Mouse (Mus musculus) granulocyte monocyte progenitor cell, adult 5-6 weeks (primary cell): ENCODE results near the gene Ap1ar. TPM values are rescaled to one million over a fixed set of nuclear protein-coding genes. Genes with fewer than 3 reads are reported as not detected.

Experiments used
- ATAC-seq: replicated peaks from 2 replicates; pipeline ENCODE4 v1.8.0; 2016; ENCODE audit warnings: mild to moderate bottlenecking, moderate TSS enrichment, inconsistent platforms; ENCODE audit not compliant: poor library complexity, severe bottlenecking
- total RNA-seq, 2 experiments: library from RNA; stranded (forward) in 1 of 2; stranded (reverse) in 1 of 2; fragments of 200-712, 200-1000 nt in 1 of 2; fragments of >200 nt in 1 of 2; fragmentation: Nextera tagmentation in 1 of 2; gene quantifications; 2 replicates each; pipeline ENCODE4 v1.2.3; 2014 to 2017

Ap1ar gene
- total RNA-seq, 2 experiments from 2014 or later: 56.0 to 57.4 TPM

DNA sequence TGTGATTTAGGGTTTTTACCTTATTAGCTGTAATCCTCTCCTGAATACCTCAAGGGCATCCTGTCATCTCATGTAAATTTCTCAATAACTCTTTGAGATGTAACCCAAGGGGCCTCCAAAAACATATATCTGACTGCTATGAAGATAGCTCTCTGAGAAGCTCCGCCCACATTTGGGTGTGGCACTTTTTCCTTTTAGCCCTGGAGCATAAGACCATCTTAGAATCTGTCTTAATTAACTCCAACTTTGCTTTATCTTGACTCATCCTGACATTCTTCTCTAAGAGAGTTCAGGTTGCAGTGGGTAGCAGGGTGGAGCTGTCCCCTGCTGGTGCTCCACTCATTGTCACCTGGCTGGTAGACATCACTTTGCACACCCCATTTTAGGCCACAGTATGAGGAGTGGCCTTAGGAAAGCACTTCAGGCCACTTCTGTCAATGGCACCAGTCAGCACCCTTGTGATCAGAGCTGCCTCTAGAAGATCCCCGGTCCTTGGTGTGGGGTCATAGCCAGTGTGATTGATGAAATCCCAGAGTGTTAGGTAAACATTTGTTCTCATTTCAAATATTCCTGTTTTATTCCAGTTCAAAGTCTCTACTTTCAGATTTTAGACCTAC is 6.1 kb upstream of the Ap1ar start:
- ATAC-seq: 0 out of 2 replicates have a peak, but pooled peaks have one; percentile 8

DNA sequence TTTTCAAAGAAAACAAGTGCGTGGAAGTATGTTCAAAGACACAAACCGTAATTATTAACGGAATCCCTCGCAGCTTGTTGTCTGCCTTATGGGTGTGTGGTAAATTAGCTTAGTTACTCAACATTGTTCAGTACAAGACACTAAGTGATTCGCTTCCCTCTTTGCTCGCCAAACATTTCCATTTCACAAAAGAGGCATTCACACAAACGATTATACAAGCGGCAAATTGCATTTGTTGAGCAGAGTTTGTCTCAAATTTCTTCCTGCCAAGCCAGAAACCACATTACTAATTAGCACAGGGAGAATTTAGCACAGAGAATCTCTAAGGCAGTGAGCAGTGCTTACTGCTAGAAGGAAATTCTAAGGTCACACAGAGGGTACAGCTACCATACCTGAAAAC is 4.6 kb upstream of the Ap1ar start:
- ATAC-seq: no peak

- no peak for ATAC-seq
Observed at GRCm38 (mm10) chr3:127837972-127838644, 785 bp upstream of the Ap1ar start.

DNA sequence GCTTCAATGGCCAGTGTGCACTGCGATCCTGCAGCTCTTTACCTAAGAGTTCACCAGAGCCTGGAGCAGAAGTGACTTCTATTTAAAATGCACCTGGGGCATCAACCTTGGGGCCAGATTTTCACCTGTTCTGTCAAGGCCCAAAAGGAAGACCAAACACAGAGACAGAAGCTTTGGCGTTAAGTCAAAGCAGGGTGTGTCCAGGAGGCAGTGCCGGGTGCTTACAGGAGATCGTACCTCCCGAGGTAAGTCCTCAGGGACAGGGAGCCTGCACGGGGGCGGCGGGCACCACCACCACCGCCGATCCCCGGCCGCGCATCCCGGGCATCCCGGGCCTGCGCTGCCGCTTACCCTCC is 547 bp downstream of the Ap1ar start:
- ATAC-seq: no peak

DNA sequence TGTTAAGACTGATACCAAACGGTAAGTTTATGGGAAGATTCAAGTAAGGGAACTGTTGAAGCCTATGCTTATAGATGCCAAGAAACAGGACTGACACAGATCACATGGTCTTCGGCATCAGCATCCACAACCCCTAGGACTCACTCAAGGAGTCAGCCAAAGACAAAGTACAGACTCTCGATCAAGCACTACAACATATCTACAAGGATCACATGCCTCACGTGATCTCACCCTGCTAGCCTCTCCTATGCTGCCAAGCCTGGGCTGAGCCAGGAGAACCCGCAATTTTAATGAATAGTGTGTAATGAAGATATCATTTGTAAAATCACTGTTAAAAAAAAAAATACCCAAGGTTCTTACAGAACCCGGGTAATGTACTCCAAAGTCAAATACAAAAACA is 1.7 kb downstream of the Ap1ar start:
- ATAC-seq: no peak

DNA sequence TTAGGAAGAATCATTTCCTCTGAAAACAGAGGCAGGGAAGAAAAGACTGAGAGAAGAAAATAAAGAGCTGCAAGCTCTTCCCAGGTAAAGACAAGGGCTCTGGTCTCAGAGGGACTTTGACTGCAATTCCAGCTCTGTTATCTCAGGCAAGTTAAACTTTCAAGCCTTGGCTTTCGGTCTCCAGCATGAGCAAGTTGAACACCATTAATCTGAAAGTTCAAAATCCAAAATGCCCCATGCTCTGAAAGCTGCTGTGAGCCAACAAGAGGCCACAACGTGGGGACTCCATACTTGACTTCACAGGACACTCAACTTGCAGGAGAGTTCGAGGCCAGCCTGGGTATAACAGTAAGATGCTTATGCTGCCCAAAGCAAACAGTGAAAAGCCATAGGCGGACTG is 3.3 kb downstream of the Ap1ar start:
- ATAC-seq: no peak

- ATAC-seq: peak; percentile 83
Observed at GRCm38 (mm10) chr3:127831079-127831478, 6.2 kb downstream of the Ap1ar start.

DNA sequence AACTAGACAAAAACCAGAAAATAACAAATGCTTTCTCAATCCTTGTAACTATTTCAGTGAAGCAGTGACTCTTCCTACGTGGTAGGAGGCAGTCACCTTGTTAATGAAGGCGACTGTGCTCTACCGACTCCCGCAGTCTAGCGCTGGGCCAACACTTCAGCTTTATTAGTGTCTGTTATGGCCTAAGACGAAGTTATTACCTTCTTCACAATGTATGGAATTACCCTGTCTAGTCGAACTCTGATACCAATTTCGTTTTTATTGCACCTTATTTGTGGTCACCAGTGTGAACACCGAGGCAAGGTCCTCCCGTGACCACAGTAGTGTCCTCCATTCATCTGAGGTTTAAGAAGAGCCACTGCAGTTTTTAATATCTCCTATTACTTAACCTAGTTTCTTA is 7.1 kb downstream of the Ap1ar start:
- ATAC-seq: no peak

DNA sequence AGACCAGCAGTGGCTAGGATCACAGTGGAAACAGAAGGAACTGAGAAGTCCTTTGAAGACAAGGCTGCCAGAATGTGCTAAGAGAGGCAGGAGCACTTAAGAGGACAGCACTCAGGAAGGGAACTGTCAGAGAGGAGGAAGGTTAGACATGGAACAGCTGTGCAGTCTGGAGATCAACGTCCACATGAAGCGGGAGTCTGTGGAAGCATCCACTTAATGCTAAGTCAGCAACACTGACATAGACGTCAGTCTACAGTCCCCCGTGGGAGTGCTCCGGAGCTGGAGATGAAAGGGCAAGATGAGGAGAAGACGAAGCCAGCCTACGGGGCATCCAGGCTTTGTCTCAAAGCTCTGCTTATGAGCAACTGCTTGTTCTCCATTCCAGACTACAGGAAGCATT is 10.2 kb downstream of the Ap1ar start:
- ATAC-seq: no peak

DNA sequence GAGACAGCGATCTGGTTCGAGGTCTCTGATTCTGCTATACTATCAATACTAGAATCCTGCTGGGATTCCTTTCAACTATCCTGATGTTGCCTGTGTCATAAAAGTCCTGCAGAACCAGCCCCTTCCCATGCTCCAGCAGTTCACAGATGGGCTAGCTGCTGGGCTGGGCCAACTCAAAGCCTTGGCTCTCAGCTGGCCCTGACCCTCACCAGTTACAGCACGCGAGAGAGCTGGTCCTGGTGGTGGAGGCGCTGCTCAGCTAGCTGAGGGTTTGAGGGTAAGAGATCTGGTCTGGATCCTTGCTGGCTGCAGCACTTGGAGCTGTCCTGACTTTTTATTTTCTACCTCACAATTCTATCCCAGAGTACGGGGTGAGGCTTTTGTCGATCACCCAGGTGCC is 10.8 kb downstream of the Ap1ar start:
- ATAC-seq: no peak

- ATAC-seq: peak; percentile 86
Observed at GRCm38 (mm10) chr3:127823886-127824863, 13.1 kb downstream of the Ap1ar start.

DNA sequence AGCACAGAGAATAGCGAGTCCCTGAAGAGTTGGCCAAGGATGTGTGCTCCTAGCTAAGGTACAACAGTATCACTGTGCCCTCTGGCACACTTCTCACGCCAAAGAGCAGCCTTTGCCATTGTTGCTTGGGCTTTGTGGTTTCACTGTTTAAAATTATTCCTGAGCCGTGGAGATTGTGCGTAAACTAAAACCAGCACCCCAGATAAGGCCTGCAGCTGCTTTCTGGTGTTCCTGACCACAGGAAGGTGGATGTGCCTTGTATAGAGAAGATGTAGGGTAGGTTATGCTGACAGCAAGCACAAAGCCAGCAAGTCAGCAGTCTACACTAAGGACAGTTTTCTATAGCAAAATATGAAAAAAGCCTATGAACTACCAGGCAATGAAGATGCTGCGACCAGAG is 16.1 kb downstream of the Ap1ar start:
- ATAC-seq: no peak

DNA sequence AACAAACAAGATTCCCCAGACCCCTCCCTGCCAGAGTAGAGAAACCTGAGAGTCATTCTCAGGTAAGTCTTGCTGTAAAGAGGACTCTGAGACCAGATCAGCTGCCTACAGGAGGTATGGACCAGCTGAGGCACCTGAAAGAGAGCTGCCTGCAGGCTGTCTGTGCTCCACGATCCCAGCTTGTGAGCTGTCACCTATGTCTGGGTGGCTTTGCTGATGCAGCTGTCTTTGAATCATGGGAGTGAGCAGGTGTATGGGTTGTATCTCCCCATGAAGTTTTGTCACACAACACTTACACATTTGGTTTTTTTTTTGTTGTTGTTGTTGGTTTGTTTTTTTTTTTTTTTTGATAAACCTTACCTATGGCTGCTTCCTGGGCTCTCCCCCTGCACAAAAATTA is 16.9 kb downstream of the Ap1ar start:
- no peak for ATAC-seq

DNA sequence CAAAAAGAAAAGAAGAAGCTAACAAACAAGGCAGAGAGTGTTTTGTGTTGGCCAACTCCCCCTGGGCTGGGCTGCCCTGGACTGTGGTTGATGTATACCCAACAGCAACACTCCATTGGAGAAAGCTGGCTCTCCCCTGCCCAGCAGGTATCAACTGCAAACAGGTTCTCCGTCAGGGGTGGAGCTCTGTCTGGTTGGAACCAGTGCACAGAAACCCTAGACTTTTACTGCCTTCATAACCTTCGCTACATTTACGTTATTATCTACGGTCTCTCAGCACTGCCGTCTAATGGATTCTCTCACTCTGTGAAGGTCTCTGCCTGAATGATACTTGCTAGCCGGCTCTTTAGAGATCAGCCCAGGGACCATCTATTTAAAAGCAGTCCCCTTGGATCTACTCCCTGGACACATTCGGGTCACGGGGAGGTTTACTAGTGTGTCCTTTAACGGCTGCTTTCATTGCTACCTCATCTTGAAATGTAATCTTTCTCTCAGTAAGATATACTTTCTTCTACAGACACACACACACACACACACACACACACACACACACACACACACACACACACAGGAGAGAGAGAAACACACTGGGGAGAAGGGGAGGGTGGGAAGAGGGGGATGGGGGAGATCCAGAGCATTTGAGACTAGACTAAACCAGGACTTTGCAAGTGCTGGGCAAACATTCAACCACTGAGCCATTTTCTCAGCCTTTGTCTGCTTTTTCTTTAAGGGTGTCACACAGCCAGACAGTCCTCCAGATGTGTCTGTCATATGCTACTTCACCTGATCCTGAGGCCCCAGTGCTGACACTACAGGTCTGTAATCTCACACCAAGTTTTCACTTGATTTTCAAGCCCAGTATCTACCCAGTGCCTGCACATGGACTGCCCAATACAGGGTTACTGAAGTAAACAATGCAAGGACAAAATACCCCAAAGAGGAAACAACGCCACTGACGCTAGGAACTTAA is 18.3 kb downstream of the Ap1ar start:
- no peak for ATAC-seq

DNA sequence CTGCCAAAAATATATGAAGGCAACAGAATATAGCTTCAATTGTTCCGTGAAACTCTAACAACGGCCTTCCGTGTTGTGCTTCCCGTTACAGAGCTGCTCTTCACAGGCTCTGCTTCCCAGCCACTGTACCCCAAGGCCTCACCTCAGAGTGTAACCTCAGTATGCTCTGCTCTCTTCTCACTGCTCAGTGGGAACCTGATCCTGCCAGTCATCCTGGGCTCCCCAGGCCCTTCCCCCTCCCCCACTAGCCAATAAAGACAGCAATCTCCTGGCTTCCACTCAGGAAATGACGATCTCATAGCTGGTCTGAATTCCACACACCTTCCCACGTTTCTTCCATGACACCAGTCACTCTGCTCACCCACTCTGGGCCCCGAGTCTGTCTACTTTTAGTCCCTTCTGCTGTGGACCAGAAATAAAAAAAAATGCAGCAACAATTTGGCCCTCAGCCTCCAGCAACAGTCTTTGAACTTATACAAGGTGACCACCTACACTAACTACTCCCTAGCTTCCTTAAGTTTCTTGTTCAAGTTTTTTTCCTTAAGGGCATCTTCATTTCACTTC is 20.1 kb downstream of the Ap1ar start:
- ATAC-seq: no peak

GRCm38 (mm10) chr3:127809103-127809502 is 28.2 kb downstream of the Ap1ar start:
- ATAC-seq: no peak

GRCm38 (mm10) chr3:127807846-127808245 is 29.5 kb downstream of the Ap1ar start:
- no peak for ATAC-seq

- ATAC-seq: no peak
Observed at GRCm38 (mm10) chr3:127805991-127806390, 31.3 kb downstream of the Ap1ar start.

DNA sequence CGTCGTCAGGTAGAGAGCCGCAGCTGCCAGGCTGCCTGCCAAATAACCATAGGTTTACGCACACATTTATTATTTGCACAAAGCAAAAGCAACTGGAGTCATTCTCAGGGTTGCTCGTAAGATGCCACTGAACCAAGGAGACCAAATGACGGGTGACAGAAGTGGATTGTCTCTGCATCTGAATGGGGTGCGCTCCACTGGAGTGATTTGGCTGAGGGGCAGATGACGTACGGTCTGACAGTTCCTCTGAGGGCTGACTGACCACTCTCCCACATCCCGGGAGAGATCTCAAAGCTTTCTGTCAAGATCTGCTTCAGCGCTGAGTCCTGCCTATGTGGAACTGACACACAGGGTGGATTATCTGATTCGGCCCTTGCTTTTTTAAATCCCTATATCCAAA is 32.3 kb downstream of the Ap1ar start:
- no peak for ATAC-seq

DNA sequence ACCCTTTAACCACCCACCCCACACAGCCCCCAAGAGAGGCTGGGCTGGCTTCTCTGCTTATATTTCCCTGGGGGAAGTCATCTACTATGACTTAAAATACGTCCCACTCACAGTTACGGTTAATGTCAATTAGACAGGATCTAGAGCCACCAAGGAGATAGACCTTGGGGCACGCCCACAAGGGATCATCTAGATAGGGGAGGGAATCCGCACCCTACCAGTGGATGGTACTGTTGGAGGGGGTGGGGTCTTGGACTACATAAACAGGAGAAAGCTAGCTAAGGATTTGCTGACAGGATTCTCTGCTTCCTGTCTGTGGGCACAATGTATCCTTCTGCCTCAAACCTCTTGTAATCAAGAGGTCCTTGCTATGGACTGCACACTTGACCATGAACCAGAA is 32.9 kb downstream of the Ap1ar start:
- no peak for ATAC-seq
